Mouse (Mus musculus): ENCODE results near the gene Inpp5b. TPM values are rescaled to one million over a fixed set of nuclear protein-coding genes. Genes with fewer than 3 reads are reported as not detected.
"Not testable (repeated sequence)": the region's sequence is repeated elsewhere in the genome, so short reads cannot be mapped to it uniquely, and the experiment has no call there.

Inpp5b gene
- total and polyA plus RNA-seq, 2 experiments from 2014 or later: 14.3 to 20.5 TPM

GRCm38 (mm10) chr4:124708518-124709477 is 32.9 kb upstream of the Inpp5b start:
- Histone ChIP-seq H3K4me2 (ENCODE audit: low read depth, low read length, poor library complexity, severe bottlenecking) (peak overlapping the region; percentile 50), H3K4me3 (ENCODE audit: low read depth, low read length) (peak overlapping the region; percentile 31), H3K4me1 (ENCODE audit: insufficient read depth, low read length) (0 out of 2 replicates have a peak, but pooled peaks cover 3% of the 10 kb centered on the region), H3K36me3 (ENCODE audit: insufficient read depth, low read length) (no peaks in the 10 kb centered on the region), H3K27me3 (ENCODE audit: insufficient read depth, low read length) (no peaks in the 10 kb centered on the region), H3K9ac (replicated peaks; ENCODE audit: low read length, poor library complexity, severe bottlenecking) (peak overlapping the region; percentile 44; the same call in 1 of the 2 replicates), H3K9me3 (ENCODE audit: low read length) (no peaks in the 10 kb centered on the region), H3K27ac (ENCODE audit: low read depth, low read length) (no peak overlapping the region; the same call in 1 of the 2 replicates)
- peak; percentile 31; the same call in 1 of the 2 replicates for ATAC-seq (ENCODE audit: low FRiP score)
- WGBS: 3% methylated on average over 41 of the region's 41 CpGs
- TF ChIP-seq CTCF (IDR thresholded peaks at IDR 0.05): peak; percentile 16; the same call in 1 of the 2 replicates
- DNase-seq (ENCODE audit: low spot score): peak; percentile 64

GRCm38 (mm10) chr4:124709961-124710446 is 31.6 kb upstream of the Inpp5b start:
- Histone ChIP-seq H3K4me2 (ENCODE audit: low read depth, low read length, poor library complexity, severe bottlenecking) (peak overlapping the region; percentile 32; the same call in 1 of the 2 replicates), H3K27ac (ENCODE audit: low read depth, low read length) (no peak overlapping the region), H3K9me3 (ENCODE audit: low read length) (no peaks in the 10 kb centered on the region), H3K36me3 (ENCODE audit: insufficient read depth, low read length) (no peaks in the 10 kb centered on the region), H3K4me1 (ENCODE audit: insufficient read depth, low read length) (0 out of 2 replicates have a peak, but pooled peaks cover 3% of the 10 kb centered on the region), H3K27me3 (ENCODE audit: insufficient read depth, low read length) (no peaks in the 10 kb centered on the region), H3K9ac (replicated peaks; ENCODE audit: low read length, poor library complexity, severe bottlenecking) (no peak overlapping the region), H3K4me3 (ENCODE audit: low read depth, low read length) (no peak overlapping the region)
- ATAC-seq (ENCODE audit: low FRiP score) (no peak), DNase-seq (ENCODE audit: low spot score) (no peak)
- 3% methylated on average over 18 of the region's 18 CpGs for WGBS
- no peak for TF ChIP-seq CTCF (IDR thresholded peaks at IDR 0.05)

- H3K36me3 ChIP-seq (ENCODE audit: insufficient read depth, low read length): 0 out of 2 replicates have a peak, but pooled peaks cover under 1% of the 10 kb centered on the region
- no peak overlapping the region for H3K9ac ChIP-seq (replicated peaks; ENCODE audit: low read length, poor library complexity, severe bottlenecking)
- 9% methylated on average over 5 of the region's 5 CpGs for WGBS
- H3K27ac ChIP-seq (ENCODE audit: low read depth, low read length): no peak overlapping the region
- DNase-seq (ENCODE audit: low spot score) (peak; percentile 63), ATAC-seq (ENCODE audit: low FRiP score) (no peak)
- H3K27me3 ChIP-seq (ENCODE audit: insufficient read depth, low read length): no peaks in the 10 kb centered on the region
- no peak overlapping the region for H3K4me3 ChIP-seq (ENCODE audit: low read depth, low read length)
- H3K4me2 ChIP-seq (ENCODE audit: low read depth, low read length, poor library complexity, severe bottlenecking): no peak overlapping the region
- H3K4me1 ChIP-seq (ENCODE audit: insufficient read depth, low read length): peaks cover 10% of the 10 kb centered on the region
- TF ChIP-seq CTCF (IDR thresholded peaks at IDR 0.05): peak; percentile 75
- no peaks in the 10 kb centered on the region for H3K9me3 ChIP-seq (ENCODE audit: low read length)
Measured at GRCm38 (mm10) chr4:124710776-124711291, 30.8 kb upstream of the Inpp5b start.

GRCm38 (mm10) chr4:124712618-124713017 is 29.0 kb upstream of the Inpp5b start:
- ATAC-seq (ENCODE audit: low FRiP score) (no peak), DNase-seq (ENCODE audit: low spot score) (no peak)
- TF ChIP-seq CTCF (IDR thresholded peaks at IDR 0.05): no peak
- H3K9ac ChIP-seq (replicated peaks; ENCODE audit: low read length, poor library complexity, severe bottlenecking): no peak overlapping the region
- H3K27ac ChIP-seq (ENCODE audit: low read depth, low read length): no peak overlapping the region
- H3K36me3 ChIP-seq (ENCODE audit: insufficient read depth, low read length): peaks cover 8% of the 10 kb centered on the region; the same call in 1 of the 2 replicates
- WGBS: 87% methylated on average over 6 of the region's 6 CpGs
- no peak overlapping the region for H3K4me2 ChIP-seq (ENCODE audit: low read depth, low read length, poor library complexity, severe bottlenecking)
- H3K4me3 ChIP-seq (ENCODE audit: low read depth, low read length): no peak overlapping the region
- peaks cover 10% of the 10 kb centered on the region for H3K4me1 ChIP-seq (ENCODE audit: insufficient read depth, low read length)
- H3K27me3 ChIP-seq (ENCODE audit: insufficient read depth, low read length): no peaks in the 10 kb centered on the region
- no peaks in the 10 kb centered on the region for H3K9me3 ChIP-seq (ENCODE audit: low read length)

- not testable (repeated sequence) for H3K9me3 ChIP-seq (ENCODE audit: low read length); H3K4me3 ChIP-seq (ENCODE audit: low read depth, low read length); ATAC-seq (ENCODE audit: low FRiP score); H3K4me2 ChIP-seq (ENCODE audit: low read depth, low read length, poor library complexity, severe bottlenecking); H3K9ac ChIP-seq (replicated peaks; ENCODE audit: low read length, poor library complexity, severe bottlenecking); H3K27me3 ChIP-seq (ENCODE audit: insufficient read depth, low read length); H3K4me1 ChIP-seq (ENCODE audit: insufficient read depth, low read length); DNase-seq (ENCODE audit: low spot score); H3K27ac ChIP-seq (ENCODE audit: low read depth, low read length)
- WGBS: 74% methylated on average over 5 of the region's 5 CpGs
- H3K36me3 ChIP-seq (ENCODE audit: insufficient read depth, low read length): peaks cover 18% of the 10 kb centered on the region
Measured at GRCm38 (mm10) chr4:124713850-124714249, 27.8 kb upstream of the Inpp5b start.

Measured in midbrain, postnatal 0 days (tissue).